Mouse (Mus musculus) CH12.LX (cell line): ENCODE measurements around the gene Icmt.

Experiments used
- CHD2 ChIP-seq: IDR thresholded peaks from 2 replicates; pipeline ENCODE4 v1.6.1; 2011; ENCODE audit warnings: low read length, improper control_type of control experiment
- CTCF ChIP-seq, 2 experiments: IDR thresholded peaks in 1 of 2; conservative IDR thresholded peaks in 1 of 2; 2 replicates each; pipeline ENCODE4 v1.5.1; 2011 to 2012; ENCODE audit warnings: low read depth in 2 of 2, low read length in 2 of 2, improper control_type of control experiment in 1 of 2, inconsistent platforms in 1 of 2, mild to moderate bottlenecking in 1 of 2, moderate library complexity in 1 of 2
- ELF1 ChIP-seq: IDR thresholded peaks from 2 replicates; pipeline ENCODE4 v1.6.1; 2014; ENCODE audit warnings: low read depth, mild to moderate bottlenecking, inconsistent platforms, low read length, improper control_type of control experiment
- EP300 ChIP-seq: IDR thresholded peaks from 2 replicates; pipeline ENCODE4 v1.6.1; 2011; ENCODE audit warnings: low read length, improper control_type of control experiment
- MAX ChIP-seq: IDR thresholded peaks from 2 replicates; pipeline ENCODE4 v1.6.1; 2011; ENCODE audit warnings: low read length, improper control_type of control experiment
- MYC ChIP-seq: IDR thresholded peaks from 2 replicates; pipeline ENCODE4 v1.6.1; 2011; ENCODE audit warnings: low read depth, mild to moderate bottlenecking, improper control_type of control experiment, low read length
- NELFE ChIP-seq: IDR thresholded peaks from 2 replicates; pipeline ENCODE4 v1.6.1; 2011; ENCODE audit warnings: low read depth, low read length, improper control_type of control experiment
- POLR2A ChIP-seq: IDR thresholded peaks from 2 replicates; pipeline ENCODE4 v1.6.1; 2011; ENCODE audit warnings: low read depth, mild to moderate bottlenecking, improper control_type of control experiment, low read length
- RAD21 ChIP-seq: IDR thresholded peaks from 2 replicates; pipeline ENCODE4 v1.6.1; 2011; ENCODE audit warnings: low read depth, mild to moderate bottlenecking, low read length, improper control_type of control experiment, moderate library complexity
- RCOR1 ChIP-seq: conservative IDR thresholded peaks from 2 replicates; pipeline ENCODE4 v1.6.1; 2012; ENCODE audit warnings: low read depth, mild to moderate bottlenecking, inconsistent platforms, low read length, improper control_type of control experiment
- TCF12 ChIP-seq: IDR thresholded peaks from 2 replicates; pipeline ENCODE4 v1.6.1; 2014; ENCODE audit warnings: low read depth, mild to moderate bottlenecking, inconsistent platforms, low read length, improper control_type of control experiment
- USF1 ChIP-seq: IDR thresholded peaks from 2 replicates; pipeline ENCODE4 v1.6.1; 2014; ENCODE audit warnings: low read depth, mild to moderate bottlenecking, inconsistent platforms, low read length, improper control_type of control experiment
- USF2 ChIP-seq: conservative IDR thresholded peaks from 2 replicates; pipeline ENCODE4 v1.6.1; 2011; ENCODE audit warnings: low read depth, low read length, improper control_type of control experiment
- ZNF384 ChIP-seq: IDR thresholded peaks from 2 replicates; pipeline ENCODE4 v1.6.1; 2012; ENCODE audit warnings: low read depth, low read length, improper control_type of control experiment, inconsistent platforms

GRCm38 (mm10) chr4:152338419-152339292 lies 41.6 kb downstream of the Icmt start, which contains the start of gene Chd5:
- no peak for TF ChIP-seq CTCF (conservative IDR thresholded peaks at IDR 0.05 in 1 of 2, IDR thresholded peaks at IDR 0.05 in 1 of 2; ENCODE audit: low read depth in 2 of 2, low read length in 2 of 2)
- no peak for TF ChIP-seq USF1
- no peak for TF ChIP-seq MAX
- no peak for TF ChIP-seq TCF12
- no peak for TF ChIP-seq RAD21
- TF ChIP-seq CHD2: no peak
- no peak for TF ChIP-seq ELF1
- no peak for TF ChIP-seq RCOR1
- no peak for TF ChIP-seq USF2
- TF ChIP-seq EP300: no peak
- TF ChIP-seq POLR2A: no peak
- no peak for TF ChIP-seq MYC
- no peak for TF ChIP-seq ZNF384
- TF ChIP-seq NELFE: no peak
